Mouse (Mus musculus): ENCODE measurements around the gene Vmn1r75. TPM values are rescaled to one million over a fixed set of nuclear protein-coding genes. Genes with fewer than 3 reads are reported as not detected.

Vmn1r75 gene
- polyA plus RNA-seq (2017; shearing (Covaris generic)): not detected

DNA sequence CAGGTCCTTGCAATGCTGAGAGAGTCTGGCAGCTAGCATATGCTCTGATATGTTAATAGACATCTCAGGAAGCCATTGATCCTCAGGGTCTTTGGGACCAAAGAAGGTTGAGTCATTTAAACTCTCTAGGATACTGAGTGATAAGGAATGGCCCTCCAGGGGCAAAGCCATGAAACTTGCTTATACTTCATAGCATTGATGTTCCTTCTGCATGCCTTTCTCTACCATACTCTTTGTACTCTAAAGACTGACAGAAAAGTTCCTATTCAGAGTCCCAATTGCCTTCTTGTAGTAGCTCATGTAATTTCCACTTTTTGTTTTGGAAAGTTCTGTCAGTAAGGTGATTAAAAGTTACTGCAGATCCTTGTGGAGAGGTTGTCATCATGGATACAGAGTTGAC, at the start of gene Vmn1r75:
TSS of gene Vmn1r75 (plus strand) at position 301 of the 400 bp plus-strand sequence.

GRCm38 (mm10) chr7:11833680-11834079, 40.8 kb upstream of the Vmn1r75 start, which contains the start of gene Vmn1r74:
Gene Vmn1r74, plus strand, starts transcription at chr7:11833980.

Other genes starting within 250 kb of the Vmn1r75 start
- not detected for gene Vmn1r72, start 194.5 kb upstream of the Vmn1r75 start, polyA plus RNA-seq (2017; shearing (Covaris generic))
- not detected for gene Vmn1r73, start 144.4 kb upstream of the Vmn1r75 start, polyA plus RNA-seq (2017; shearing (Covaris generic))
- not detected for gene Vmn1r74, start 40.6 kb upstream of the Vmn1r75 start, polyA plus RNA-seq (2017; shearing (Covaris generic))
- 0.06 TPM for gene Vmn1r76, start 63.6 kb downstream of the Vmn1r75 start, polyA plus RNA-seq (2017; shearing (Covaris generic))
- not detected for gene Vmn1r77, start 162.1 kb downstream of the Vmn1r75 start, polyA plus RNA-seq (2017; shearing (Covaris generic))